Mouse (Mus musculus): ENCODE measurements around the gene Tm9sf4. TPM values are rescaled to one million over a fixed set of nuclear protein-coding genes. Genes with fewer than 3 reads are reported as not detected.

The Tm9sf4 gene
- polyA plus RNA-seq, 1 experiment: 42.5 TPM

GRCm38 (mm10) chr2:153168134-153168820 is 7.2 kb downstream of the Tm9sf4 start:
- Histone ChIP-seq H3K27ac (ENCODE audit: control insufficient read depth, insufficient read depth, low read length) (no peak overlapping the region), H3K36me3 (ENCODE audit: control insufficient read depth, insufficient read depth, low read length) (no peaks in the 10 kb centered on the region), H3K27me3 (ENCODE audit: control insufficient read depth, insufficient read depth, low read length) (no peaks in the 10 kb centered on the region), H3K4me1 (replicated peaks; ENCODE audit: control insufficient read depth, insufficient read depth, low read length) (no peaks in the 10 kb centered on the region), H3K4me3 (ENCODE audit: control insufficient read depth, insufficient read depth, low read length) (no peak overlapping the region)
- WGBS: 52% methylated on average over 2 of the region's 2 CpGs
- no peak for DNase-seq
- TF ChIP-seq CTCF (IDR thresholded peaks at IDR 0.05; ENCODE audit: borderline replicate concordance, control insufficient read depth, extremely low read depth, insufficient read depth, low read length, poor library complexity): no peak
- no peak for TF ChIP-seq POLR2A (IDR thresholded peaks at IDR 0.05; ENCODE audit: control insufficient read depth, extremely low read depth, insufficient read depth, low read length, poor library complexity)

GRCm38 (mm10) chr2:153170490-153171224 is 9.6 kb downstream of the Tm9sf4 start:
- no peak overlapping the region for H3K4me3 ChIP-seq (ENCODE audit: control insufficient read depth, insufficient read depth, low read length)
- no peak overlapping the region for H3K27ac ChIP-seq (ENCODE audit: control insufficient read depth, insufficient read depth, low read length)
- no peak for DNase-seq
- H3K4me1 ChIP-seq (replicated peaks; ENCODE audit: control insufficient read depth, insufficient read depth, low read length): no peaks in the 10 kb centered on the region
- H3K27me3 ChIP-seq (ENCODE audit: control insufficient read depth, insufficient read depth, low read length): no peaks in the 10 kb centered on the region
- H3K36me3 ChIP-seq (ENCODE audit: control insufficient read depth, insufficient read depth, low read length): no peaks in the 10 kb centered on the region
- 91% methylated on average over 9 of the region's 9 CpGs for whole genome bisulfite sequencing
- TF ChIP-seq POLR2A (IDR thresholded peaks at IDR 0.05; ENCODE audit: control insufficient read depth, extremely low read depth, insufficient read depth, low read length, poor library complexity) (no peak), CTCF (IDR thresholded peaks at IDR 0.05; ENCODE audit: borderline replicate concordance, control insufficient read depth, extremely low read depth, insufficient read depth, low read length, poor library complexity) (no peak)

- H3K27ac ChIP-seq (ENCODE audit: control insufficient read depth, insufficient read depth, low read length): no peak overlapping the region
- no peak for DNase-seq
- 97% methylated on average over 5 of the region's 5 CpGs for WGBS
- no peak overlapping the region for H3K4me3 ChIP-seq (ENCODE audit: control insufficient read depth, insufficient read depth, low read length)
- no peaks in the 10 kb centered on the region for H3K27me3 ChIP-seq (ENCODE audit: control insufficient read depth, insufficient read depth, low read length)
- TF ChIP-seq POLR2A (IDR thresholded peaks at IDR 0.05; ENCODE audit: control insufficient read depth, extremely low read depth, insufficient read depth, low read length, poor library complexity): no peak
- TF ChIP-seq CTCF (IDR thresholded peaks at IDR 0.05; ENCODE audit: borderline replicate concordance, control insufficient read depth, extremely low read depth, insufficient read depth, low read length, poor library complexity): no peak
- no peaks in the 10 kb centered on the region for H3K36me3 ChIP-seq (ENCODE audit: control insufficient read depth, insufficient read depth, low read length)
- H3K4me1 ChIP-seq (replicated peaks; ENCODE audit: control insufficient read depth, insufficient read depth, low read length): no peaks in the 10 kb centered on the region
Observed at GRCm38 (mm10) chr2:153171966-153172365, 10.9 kb downstream of the Tm9sf4 start.

- no peak for DNase-seq
- no peaks in the 10 kb centered on the region for H3K4me1 ChIP-seq (replicated peaks; ENCODE audit: control insufficient read depth, insufficient read depth, low read length)
- TF ChIP-seq CTCF (IDR thresholded peaks at IDR 0.05; ENCODE audit: borderline replicate concordance, control insufficient read depth, extremely low read depth, insufficient read depth, low read length, poor library complexity) (no peak), POLR2A (IDR thresholded peaks at IDR 0.05; ENCODE audit: control insufficient read depth, extremely low read depth, insufficient read depth, low read length, poor library complexity) (no peak)
- WGBS: 88% methylated on average over 8 of the region's 8 CpGs
- H3K27me3 ChIP-seq (ENCODE audit: control insufficient read depth, insufficient read depth, low read length): no peaks in the 10 kb centered on the region
- 0 out of 2 replicates have a peak, but pooled peaks cover 4% of the 10 kb centered on the region for H3K36me3 ChIP-seq (ENCODE audit: control insufficient read depth, insufficient read depth, low read length)
- H3K27ac ChIP-seq (ENCODE audit: control insufficient read depth, insufficient read depth, low read length): no peak overlapping the region
- no peak overlapping the region for H3K4me3 ChIP-seq (ENCODE audit: control insufficient read depth, insufficient read depth, low read length)
Observed at GRCm38 (mm10) chr2:153175995-153176570, 15.0 kb downstream of the Tm9sf4 start.

GRCm38 (mm10) chr2:153177188-153177587 is 16.1 kb downstream of the Tm9sf4 start:
- H3K27ac ChIP-seq (ENCODE audit: control insufficient read depth, insufficient read depth, low read length): no peak overlapping the region

GRCm38 (mm10) chr2:153179126-153179860 is 18.2 kb downstream of the Tm9sf4 start:
- 93% methylated on average over 10 of the region's 10 CpGs for WGBS
- no peaks in the 10 kb centered on the region for H3K4me1 ChIP-seq (replicated peaks; ENCODE audit: control insufficient read depth, insufficient read depth, low read length)
- no peaks in the 10 kb centered on the region for H3K27me3 ChIP-seq (ENCODE audit: control insufficient read depth, insufficient read depth, low read length)
- TF ChIP-seq POLR2A (IDR thresholded peaks at IDR 0.05; ENCODE audit: control insufficient read depth, extremely low read depth, insufficient read depth, low read length, poor library complexity) (no peak), CTCF (IDR thresholded peaks at IDR 0.05; ENCODE audit: borderline replicate concordance, control insufficient read depth, extremely low read depth, insufficient read depth, low read length, poor library complexity) (no peak)
- no peak overlapping the region for H3K4me3 ChIP-seq (ENCODE audit: control insufficient read depth, insufficient read depth, low read length)
- DNase-seq: no peak
- H3K27ac ChIP-seq (ENCODE audit: control insufficient read depth, insufficient read depth, low read length): no peak overlapping the region
- H3K36me3 ChIP-seq (ENCODE audit: control insufficient read depth, insufficient read depth, low read length): peaks cover 7% of the 10 kb centered on the region; the same call in 1 of the 2 replicates

More at GRCm38 (mm10) chr2:153177188-153177587, 16.1 kb downstream of the Tm9sf4 start:
- Histone ChIP-seq H3K4me1 (replicated peaks; ENCODE audit: control insufficient read depth, insufficient read depth, low read length) (no peaks in the 10 kb centered on the region), H3K4me3 (ENCODE audit: control insufficient read depth, insufficient read depth, low read length) (no peak overlapping the region), H3K36me3 (ENCODE audit: control insufficient read depth, insufficient read depth, low read length) (0 out of 2 replicates have a peak, but pooled peaks cover 4% of the 10 kb centered on the region), H3K27me3 (ENCODE audit: control insufficient read depth, insufficient read depth, low read length) (no peaks in the 10 kb centered on the region)
- no peak for DNase-seq
- no peak for TF ChIP-seq POLR2A (IDR thresholded peaks at IDR 0.05; ENCODE audit: control insufficient read depth, extremely low read depth, insufficient read depth, low read length, poor library complexity)
- no peak for TF ChIP-seq CTCF (IDR thresholded peaks at IDR 0.05; ENCODE audit: borderline replicate concordance, control insufficient read depth, extremely low read depth, insufficient read depth, low read length, poor library complexity)
- 95% methylated on average over 3 of the region's 3 CpGs for WGBS

All from thymus, adult 2 months (tissue).